Mouse (Mus musculus): Measurements from ENCODE around the gene Reep6. TPM values are rescaled to one million over a fixed set of nuclear protein-coding genes. Genes with fewer than 3 reads are reported as not detected.
A peak's percentile ranks its signal among the peaks of the same experiment; 100 is the strongest.

Reep6 gene
- total and polyA plus RNA-seq, 3 experiments = 1.3 to 72.8 (median 49.5) TPM

DNA sequence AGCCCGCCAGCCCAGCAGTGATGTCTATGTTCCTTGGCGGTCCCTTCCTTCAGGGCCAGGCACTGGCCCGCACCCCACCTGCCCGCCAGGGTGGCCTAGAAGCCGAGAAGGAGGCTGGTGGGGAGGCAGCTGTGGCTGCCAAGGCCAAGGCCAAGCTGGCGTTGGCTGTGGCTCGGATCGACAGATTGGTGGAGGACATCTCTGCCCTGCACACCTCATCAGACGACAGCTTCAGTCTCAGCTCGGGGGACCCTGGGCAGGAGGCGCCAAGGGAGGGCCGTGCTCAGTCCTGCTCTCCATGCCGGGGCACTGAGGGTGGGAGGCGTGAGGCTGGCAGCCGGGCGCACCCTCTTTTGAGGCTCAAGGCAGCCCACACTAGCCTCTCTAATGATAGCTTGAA lies 18.2 kb upstream of the Reep6 start:
- Histone ChIP-seq H3K4me1 (ENCODE audit: insufficient read depth, low read depth, low read length) (peaks cover 33% of the 10 kb centered on the region), H3K9me3 (replicated peaks) (peaks cover 4% of the 10 kb centered on the region), H3K4me3 (ENCODE audit: low read depth, low read length) (no peak overlapping the region), H3K36me3 (replicated peaks) (peaks cover 21% of the 10 kb centered on the region), H3K27me3 (ENCODE audit: insufficient read depth, low read length) (peaks cover 70% of the 10 kb centered on the region)
- ATAC-seq (ENCODE audit: extremely low read depth, insufficient number of reproducible peaks, low FRiP score, poor library complexity, severe bottlenecking) (no peak), DNase-seq (ENCODE audit: low spot score) (no peak)
- TF ChIP-seq POLR2AphosphoS5 (IDR thresholded peaks at IDR 0.05; ENCODE audit: insufficient replicate concordance, low read depth, low read length) = no peak
- no peak for TF ChIP-seq GATA2 (IDR thresholded peaks at IDR 0.05; ENCODE audit: borderline replicate concordance, low read depth, low read length)
- TF ChIP-seq GATA1 (IDR thresholded peaks at IDR 0.05; ENCODE audit: borderline replicate concordance, low read length) = no peak
- no peak for TF ChIP-seq TAL1 (conservative IDR thresholded peaks at IDR 0.05; ENCODE audit: low read depth, low read length)
- no peak for TF ChIP-seq CTCF (IDR thresholded peaks at IDR 0.05; ENCODE audit: low read depth, low read length)

- H3K9me3 ChIP-seq (replicated peaks) = peaks cover 4% of the 10 kb centered on the region
- H3K36me3 ChIP-seq (replicated peaks) = peaks cover 34% of the 10 kb centered on the region
- DNase-seq (ENCODE audit: low spot score) = no peak
- peaks cover 57% of the 10 kb centered on the region for H3K27me3 ChIP-seq (ENCODE audit: insufficient read depth, low read length)
- no peak for TF ChIP-seq POLR2AphosphoS5 (IDR thresholded peaks at IDR 0.05; ENCODE audit: insufficient replicate concordance, low read depth, low read length)
- no peak for TF ChIP-seq GATA1 (IDR thresholded peaks at IDR 0.05; ENCODE audit: borderline replicate concordance, low read length)
- no peak for TF ChIP-seq TAL1 (conservative IDR thresholded peaks at IDR 0.05; ENCODE audit: low read depth, low read length)
- TF ChIP-seq GATA2 (IDR thresholded peaks at IDR 0.05; ENCODE audit: borderline replicate concordance, low read depth, low read length) = no peak
- no peak for TF ChIP-seq CTCF (IDR thresholded peaks at IDR 0.05; ENCODE audit: low read depth, low read length)
- ATAC-seq (ENCODE audit: extremely low read depth, insufficient number of reproducible peaks, low FRiP score, poor library complexity, severe bottlenecking) = no peak
- H3K4me1 ChIP-seq (ENCODE audit: insufficient read depth, low read depth, low read length) = peaks cover 46% of the 10 kb centered on the region
- no peak overlapping the region for H3K4me3 ChIP-seq (ENCODE audit: low read depth, low read length)
Measured at GRCm38 (mm10) chr10:80312586-80313504, 16.9 kb upstream of the Reep6 start.

DNA sequence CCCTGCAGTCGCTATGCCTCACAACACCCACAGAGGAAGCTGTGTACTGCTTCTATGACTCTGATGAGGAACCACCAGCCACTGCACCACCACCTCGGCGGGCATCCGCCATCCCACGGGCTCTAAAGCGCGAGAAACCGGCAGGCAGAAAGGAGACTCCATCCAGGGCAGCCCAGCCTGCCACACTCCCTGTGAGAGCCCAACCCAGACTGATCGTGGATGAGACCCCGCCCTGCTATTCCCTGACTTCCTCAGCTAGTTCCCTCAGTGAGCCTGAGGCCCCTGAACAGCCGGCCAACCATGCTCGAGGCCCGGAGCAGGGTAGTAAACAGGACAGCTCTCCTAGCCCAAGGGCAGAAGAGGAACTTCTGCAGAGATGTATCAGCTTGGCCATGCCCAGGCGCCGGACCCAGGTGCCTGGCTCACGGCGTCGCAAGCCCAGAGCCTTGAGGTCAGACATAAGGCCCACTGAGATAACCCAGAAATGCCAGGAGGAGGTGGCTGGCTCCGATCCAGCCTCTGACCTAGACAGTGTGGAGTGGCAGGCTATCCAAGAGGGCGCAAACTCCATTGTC lies 16.0 kb upstream of the Reep6 start:
- peaks cover 4% of the 10 kb centered on the region for H3K9me3 ChIP-seq (replicated peaks)
- H3K4me3 ChIP-seq (ENCODE audit: low read depth, low read length) = no peak overlapping the region
- DNase-seq (ENCODE audit: low spot score) (no peak), ATAC-seq (ENCODE audit: extremely low read depth, insufficient number of reproducible peaks, low FRiP score, poor library complexity, severe bottlenecking) (no peak)
- TF ChIP-seq GATA2 (IDR thresholded peaks at IDR 0.05; ENCODE audit: borderline replicate concordance, low read depth, low read length) = no peak
- no peak for TF ChIP-seq POLR2AphosphoS5 (IDR thresholded peaks at IDR 0.05; ENCODE audit: insufficient replicate concordance, low read depth, low read length)
- TF ChIP-seq TAL1 (conservative IDR thresholded peaks at IDR 0.05; ENCODE audit: low read depth, low read length) = no peak
- TF ChIP-seq CTCF (IDR thresholded peaks at IDR 0.05; ENCODE audit: low read depth, low read length) = no peak
- no peak for TF ChIP-seq GATA1 (IDR thresholded peaks at IDR 0.05; ENCODE audit: borderline replicate concordance, low read length)
- H3K36me3 ChIP-seq (replicated peaks) = peaks cover 42% of the 10 kb centered on the region
- peaks cover 53% of the 10 kb centered on the region for H3K4me1 ChIP-seq (ENCODE audit: insufficient read depth, low read depth, low read length)
- H3K27me3 ChIP-seq (ENCODE audit: insufficient read depth, low read length) = peaks cover 48% of the 10 kb centered on the region

- Histone ChIP-seq H3K36me3 (replicated peaks) (peaks cover 51% of the 10 kb centered on the region), H3K4me3 (ENCODE audit: low read depth, low read length) (no peak overlapping the region), H3K27me3 (ENCODE audit: insufficient read depth, low read length) (peaks cover 40% of the 10 kb centered on the region), H3K9me3 (replicated peaks) (peaks cover 4% of the 10 kb centered on the region), H3K4me1 (ENCODE audit: insufficient read depth, low read depth, low read length) (peaks cover 62% of the 10 kb centered on the region)
- TF ChIP-seq GATA2 (IDR thresholded peaks at IDR 0.05; ENCODE audit: borderline replicate concordance, low read depth, low read length) (no peak), POLR2AphosphoS5 (IDR thresholded peaks at IDR 0.05; ENCODE audit: insufficient replicate concordance, low read depth, low read length) (no peak), TAL1 (conservative IDR thresholded peaks at IDR 0.05; ENCODE audit: low read depth, low read length) (no peak), CTCF (IDR thresholded peaks at IDR 0.05; ENCODE audit: low read depth, low read length) (no peak), GATA1 (IDR thresholded peaks at IDR 0.05; ENCODE audit: borderline replicate concordance, low read length) (no peak)
- DNase-seq (ENCODE audit: low spot score) (no peak), ATAC-seq (ENCODE audit: extremely low read depth, insufficient number of reproducible peaks, low FRiP score, poor library complexity, severe bottlenecking) (no peak)
Measured at GRCm38 (mm10) chr10:80314494-80315001, 15.2 kb upstream of the Reep6 start.

- Histone ChIP-seq H3K9me3 (replicated peaks) (peaks cover 4% of the 10 kb centered on the region), H3K4me1 (ENCODE audit: insufficient read depth, low read depth, low read length) (peaks cover 64% of the 10 kb centered on the region)
Measured at GRCm38 (mm10) chr10:80315315-80315714, 14.4 kb upstream of the Reep6 start.

GRCm38 (mm10) chr10:80316359-80316781 lies 13.4 kb upstream of the Reep6 start:
- ATAC-seq (ENCODE audit: extremely low read depth, insufficient number of reproducible peaks, low FRiP score, poor library complexity, severe bottlenecking) (no peak), DNase-seq (ENCODE audit: low spot score) (no peak)
- peaks cover 4% of the 10 kb centered on the region for H3K9me3 ChIP-seq (replicated peaks)
- H3K4me3 ChIP-seq (ENCODE audit: low read depth, low read length) = no peak overlapping the region; the same call in 1 of the 2 replicates
- peaks cover 66% of the 10 kb centered on the region for H3K4me1 ChIP-seq (ENCODE audit: insufficient read depth, low read depth, low read length)
- no peak for TF ChIP-seq TAL1 (conservative IDR thresholded peaks at IDR 0.05; ENCODE audit: low read depth, low read length)
- TF ChIP-seq GATA2 (IDR thresholded peaks at IDR 0.05; ENCODE audit: borderline replicate concordance, low read depth, low read length) = no peak
- TF ChIP-seq CTCF (IDR thresholded peaks at IDR 0.05; ENCODE audit: low read depth, low read length) = no peak
- no peak for TF ChIP-seq GATA1 (IDR thresholded peaks at IDR 0.05; ENCODE audit: borderline replicate concordance, low read length)
- no peak; the same call in 1 of the 2 replicates for TF ChIP-seq POLR2AphosphoS5 (IDR thresholded peaks at IDR 0.05; ENCODE audit: insufficient replicate concordance, low read depth, low read length)
- peaks cover 55% of the 10 kb centered on the region for H3K36me3 ChIP-seq (replicated peaks)
- peaks cover 28% of the 10 kb centered on the region for H3K27me3 ChIP-seq (ENCODE audit: insufficient read depth, low read length)

More at GRCm38 (mm10) chr10:80315315-80315714, 14.4 kb upstream of the Reep6 start:
- H3K27me3 ChIP-seq (ENCODE audit: insufficient read depth, low read length) = peaks cover 39% of the 10 kb centered on the region
- peaks cover 52% of the 10 kb centered on the region for H3K36me3 ChIP-seq (replicated peaks)
- no peak for TF ChIP-seq TAL1 (conservative IDR thresholded peaks at IDR 0.05; ENCODE audit: low read depth, low read length)
- TF ChIP-seq CTCF (IDR thresholded peaks at IDR 0.05; ENCODE audit: low read depth, low read length) = no peak
- no peak for TF ChIP-seq GATA1 (IDR thresholded peaks at IDR 0.05; ENCODE audit: borderline replicate concordance, low read length)
- TF ChIP-seq POLR2AphosphoS5 (IDR thresholded peaks at IDR 0.05; ENCODE audit: insufficient replicate concordance, low read depth, low read length) = no peak
- TF ChIP-seq GATA2 (IDR thresholded peaks at IDR 0.05; ENCODE audit: borderline replicate concordance, low read depth, low read length) = no peak
- no peak for ATAC-seq (ENCODE audit: extremely low read depth, insufficient number of reproducible peaks, low FRiP score, poor library complexity, severe bottlenecking)
- DNase-seq (ENCODE audit: low spot score) = no peak
- H3K4me3 ChIP-seq (ENCODE audit: low read depth, low read length) = peak overlapping the region; percentile 1; the same call in 1 of the 2 replicates

Measured in G1E (cell line).